Mouse (Mus musculus) G1E (cell line): ENCODE data around the gene 8030411F24Rik.

Source experiments
- CTCF ChIP-seq: IDR thresholded peaks from 2 replicates; pipeline ENCODE4 v1.5.1; 2012; ENCODE audit warnings: low read depth, low read length, inconsistent platforms, mixed read lengths
- GATA1 ChIP-seq: IDR thresholded peaks from 2 replicates; pipeline ENCODE4 v1.6.1; 2012; ENCODE audit warnings: borderline replicate concordance, low read length, inconsistent platforms, mixed read lengths
- GATA2 ChIP-seq: IDR thresholded peaks from 2 replicates; pipeline ENCODE4 v1.6.1; 2012; ENCODE audit warnings: low read depth, low read length, inconsistent platforms, borderline replicate concordance
- TAL1 ChIP-seq: conservative IDR thresholded peaks from 2 replicates; pipeline ENCODE4 v1.6.1; 2012; ENCODE audit warnings: low read depth, low read length, inconsistent platforms, mixed read lengths

- TF ChIP-seq CTCF, result no peak
- TF ChIP-seq TAL1, result no peak
- no peak for TF ChIP-seq GATA1
- TF ChIP-seq GATA2, result no peak
Observed at GRCm38 (mm10) chr2:148763648-148764388, 18.0 kb upstream of the 8030411F24Rik start.
